Mouse (Mus musculus) kidney, embryonic 14.5 days (tissue): ENCODE measurements around the gene Gpr150. TPM values are rescaled to one million over a fixed set of nuclear protein-coding genes. Genes with fewer than 3 reads are reported as not detected.

Experiments
- ATAC-seq: fragments of 200-750 bp; cut with Nextera tagmentation; 2 replicates; pipeline ENCODE4 v1.8.0; 2017; ENCODE audit warnings: moderate number of reproducible peaks, mild to moderate bottlenecking, moderate TSS enrichment, moderate library complexity; ENCODE audit not compliant: low FRiP score, low TSS enrichment
- H3K27ac ChIP-seq: fragments of 300-500 bp; sonication (generic); 2 replicates; pipeline ENCODE4 v1.5.1; 2014; ENCODE audit warnings: low read depth, mild to moderate bottlenecking, low read length, moderate library complexity, mixed read lengths
- H3K27me3 ChIP-seq: fragments of 300-500 bp; sonication (generic); 2 replicates; pipeline ENCODE4 v1.6.1; 2014; ENCODE audit warnings: mild to moderate bottlenecking, low read length; ENCODE audit not compliant: control insufficient read depth, insufficient read depth
- H3K36me3 ChIP-seq: fragments of 300-500 bp; sonication (generic); 2 replicates; pipeline ENCODE4 v1.6.1; 2014; ENCODE audit warnings: low read length, mixed read lengths; ENCODE audit not compliant: control insufficient read depth, insufficient read depth
- H3K4me1 ChIP-seq: fragments of 300-500 bp; sonication (generic); 2 replicates; pipeline ENCODE4 v1.6.1; 2014; ENCODE audit warnings: low read length, mixed read lengths; ENCODE audit not compliant: control insufficient read depth, insufficient read depth
- H3K4me2 ChIP-seq: fragments of 300-500 bp; sonication (generic); replicated peaks from 2 replicates; pipeline ENCODE4 v1.6.1; 2014; ENCODE audit warnings: low read depth, mild to moderate bottlenecking, low read length
- H3K4me3 ChIP-seq: fragments of 300-500 bp; sonication (generic); 2 replicates; pipeline ENCODE4 v1.5.1; 2014; ENCODE audit warnings: mild to moderate bottlenecking, low read length
- H3K9ac ChIP-seq: fragments of 300-500 bp; sonication (generic); 2 replicates; pipeline ENCODE4 v1.6.1; 2014; ENCODE audit warnings: low read depth, mild to moderate bottlenecking, low read length, moderate library complexity
- H3K9me3 ChIP-seq: fragments of 300-500 bp; sonication (generic); 2 replicates; pipeline ENCODE4 v1.6.1; 2016; ENCODE audit warnings: low read length; ENCODE audit not compliant: control insufficient read depth
- WGBS: fragments of 180-500 bp; shearing (Covaris S2); extraction: QIAGEN DNeasy Blood & Tissue Kit; methylation state at CpG from one replicate; pipeline ENCODE4 v1.1.7; 2014; 5-methylcytosine and 5-hydroxymethylcytosine counted together
- polyA plus RNA-seq: library from polyadenylated mRNA; unstranded; fragments of >200 nt; fragmentation: Nextera tagmentation; extraction: Ambion mirVana; gene quantifications from 2 replicates; pipeline ENCODE4 v1.2.1, GENCODE M21; 2014

Gpr150 gene
- 0.11 and 0.19 TPM in 2 replicates for polyA plus RNA-seq

DNA sequence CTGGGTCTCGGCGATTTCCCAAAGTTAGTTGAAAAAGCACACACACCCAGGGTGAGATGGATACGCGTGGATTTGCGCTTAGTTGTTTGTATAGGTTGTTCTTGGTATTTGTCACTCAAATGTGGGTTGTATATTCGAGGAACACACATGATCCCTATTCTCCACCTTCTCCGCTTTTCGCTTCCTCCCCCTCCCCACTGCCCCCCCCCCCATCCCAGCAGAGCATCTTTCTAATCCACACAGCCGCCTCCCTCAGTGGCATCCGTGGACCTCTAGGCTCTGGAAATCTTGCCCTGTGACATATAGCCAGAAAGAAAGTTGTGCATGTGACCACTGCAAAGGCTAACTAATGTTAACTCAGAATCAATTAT lies at the start of gene Gpr150:
TSS of gene Gpr150 (minus strand) at position 101 of the 371 bp plus-strand sequence.
- 13% methylated on average over 10 of the region's 10 CpGs for WGBS

DNA sequence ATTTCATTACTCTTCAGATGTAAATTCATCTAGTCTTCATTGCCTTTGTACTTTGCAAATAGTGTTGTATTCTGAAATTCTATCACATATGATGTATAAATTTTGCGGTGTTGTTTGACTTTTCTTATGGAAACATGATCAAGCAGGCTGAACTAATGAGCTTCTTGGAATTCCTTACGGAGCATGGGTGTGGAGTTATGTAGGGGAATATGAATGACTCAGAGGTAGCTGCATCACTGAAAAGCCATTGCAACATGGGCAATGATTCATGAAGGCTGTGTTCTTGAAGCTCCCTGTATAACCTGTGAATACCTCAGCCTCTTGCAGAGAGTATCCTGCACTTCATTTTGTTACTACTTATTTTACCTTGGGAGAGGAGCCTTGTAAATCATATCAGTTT lies 45.2 kb upstream of the Gpr150 start:
- Histone ChIP-seq H3K9ac (no peak overlapping the region), H3K36me3 (peaks cover 5% of the 10 kb centered on the region; the same call in 1 of the 2 replicates), H3K27me3 (no peaks in the 10 kb centered on the region), H3K4me3 (no peak overlapping the region), H3K4me2 (no peak overlapping the region), H3K9me3 (no peaks in the 10 kb centered on the region), H3K27ac (no peak overlapping the region), H3K4me1 (peaks cover 3% of the 10 kb centered on the region; the same call in 1 of the 2 replicates)
- no peak for ATAC-seq
- WGBS = 84% methylated on average over 2 of the region's 2 CpGs

More for the DNA sequence above, at the start of gene Gpr150:
- Histone ChIP-seq H3K4me3 (peak within 1 kb of the TSS; percentile 52), H3K27ac (no peak within 1 kb of the TSS), H3K27me3 (peaks cover 33% of the 10 kb centered on the region), H3K4me1 (peaks cover 13% of the 10 kb centered on the region), H3K4me2 (peak within 1 kb of the TSS; percentile 95), H3K36me3 (no peaks in the 10 kb centered on the region), H3K9ac (peak within 1 kb of the TSS; percentile 48; the same call in 1 of the 2 replicates), H3K9me3 (no peaks in the 10 kb centered on the region)
- no peak for ATAC-seq

GRCm38 (mm10) chr13:76098493-76099303 lies 41.9 kb upstream of the Gpr150 start, which contains the start of the genes Arsk and Ttc37:
TSS of gene Arsk (minus strand) at chr13:76098660.
TSS of gene Ttc37 (plus strand) at chr13:76098734.
- Histone ChIP-seq H3K36me3 (no peaks in the 10 kb centered on the region), H3K4me2 (peak within 1 kb of the TSS; percentile 56), H3K4me1 (peaks cover 3% of the 10 kb centered on the region; the same call in 1 of the 2 replicates), H3K27me3 (no peaks in the 10 kb centered on the region), H3K4me3 (peak within 1 kb of the TSS; percentile 67), H3K27ac (peak within 1 kb of the TSS; percentile 78), H3K9me3 (no peaks in the 10 kb centered on the region), H3K9ac (peak within 1 kb of the TSS; percentile 67)
- ATAC-seq = peak; percentile 97
- under 1% methylated on average over 34 of the region's 34 CpGs for WGBS

- Histone ChIP-seq H3K27me3 (no peaks in the 10 kb centered on the region), H3K36me3 (no peaks in the 10 kb centered on the region), H3K9ac (peak overlapping the region; percentile 57), H3K27ac (peak overlapping the region; percentile 78), H3K4me3 (peak overlapping the region; percentile 67), H3K9me3 (no peaks in the 10 kb centered on the region), H3K4me1 (peaks cover 3% of the 10 kb centered on the region; the same call in 1 of the 2 replicates), H3K4me2 (peak overlapping the region; percentile 44)
- WGBS = 3% methylated on average over 16 of the region's 16 CpGs
- ATAC-seq = peak; percentile 81
Measured at GRCm38 (mm10) chr13:76098116-76098492, 41.3 kb upstream of the Gpr150 start.

GRCm38 (mm10) chr13:76074323-76074722 lies 17.5 kb upstream of the Gpr150 start:
- WGBS = 72% methylated on average over 1 of the region's 1 CpGs
- H3K4me3 ChIP-seq = no peak overlapping the region
- H3K9me3 ChIP-seq = no peaks in the 10 kb centered on the region

GRCm38 (mm10) chr13:76064363-76064945 lies 7.7 kb upstream of the Gpr150 start:
- ATAC-seq = peak; percentile 66
- no peak overlapping the region for H3K4me3 ChIP-seq
- peaks cover 5% of the 10 kb centered on the region; the same call in 1 of the 2 replicates for H3K36me3 ChIP-seq
- 76% methylated on average over 13 of the region's 13 CpGs for WGBS
- H3K9me3 ChIP-seq = no peaks in the 10 kb centered on the region
- no peak overlapping the region for H3K4me2 ChIP-seq
- H3K27ac ChIP-seq = no peak overlapping the region
- no peaks in the 10 kb centered on the region for H3K27me3 ChIP-seq
- no peak overlapping the region for H3K9ac ChIP-seq
- no peaks in the 10 kb centered on the region for H3K4me1 ChIP-seq

More at GRCm38 (mm10) chr13:76074323-76074722, 17.5 kb upstream of the Gpr150 start:
- Histone ChIP-seq H3K4me1 (no peaks in the 10 kb centered on the region), H3K27ac (no peak overlapping the region), H3K9ac (no peak overlapping the region), H3K27me3 (no peaks in the 10 kb centered on the region), H3K4me2 (no peak overlapping the region), H3K36me3 (no peaks in the 10 kb centered on the region; the same call in 1 of the 2 replicates)
- no peak for ATAC-seq

DNA sequence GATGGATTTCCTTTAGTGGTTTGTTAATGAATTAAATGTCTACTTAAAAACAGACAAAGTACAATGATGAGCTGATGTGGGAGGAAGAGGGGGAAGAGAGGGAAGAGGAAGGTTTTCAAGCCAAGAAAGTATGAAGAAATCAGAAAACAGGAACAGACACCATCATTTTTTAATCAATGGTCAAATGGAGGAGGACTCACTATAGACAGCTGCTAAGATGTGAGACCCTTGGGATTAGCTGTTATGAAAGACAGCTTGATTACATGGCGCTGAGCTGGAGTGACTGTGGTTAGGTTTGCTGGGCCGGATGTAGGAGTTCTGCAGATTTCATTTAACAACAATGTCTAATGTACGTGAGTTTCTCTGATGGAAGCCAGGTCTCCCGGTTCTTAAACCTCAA lies 6.8 kb upstream of the Gpr150 start:
- Histone ChIP-seq H3K27ac (no peak overlapping the region), H3K36me3 (peaks cover 5% of the 10 kb centered on the region; the same call in 1 of the 2 replicates), H3K4me2 (no peak overlapping the region), H3K4me3 (no peak overlapping the region), H3K4me1 (no peaks in the 10 kb centered on the region), H3K27me3 (no peaks in the 10 kb centered on the region), H3K9ac (no peak overlapping the region), H3K9me3 (no peaks in the 10 kb centered on the region)
- WGBS = 64% methylated on average over 4 of the region's 4 CpGs
- no peak for ATAC-seq

- no peaks in the 10 kb centered on the region for H3K9me3 ChIP-seq
- no peak overlapping the region for H3K4me2 ChIP-seq
- H3K27ac ChIP-seq = no peak overlapping the region
- peaks cover 5% of the 10 kb centered on the region; the same call in 1 of the 2 replicates for H3K27me3 ChIP-seq
- peaks cover 5% of the 10 kb centered on the region; the same call in 1 of the 2 replicates for H3K36me3 ChIP-seq
- no peak for ATAC-seq
- WGBS = 88% methylated on average over 3 of the region's 3 CpGs
- H3K4me3 ChIP-seq = no peak overlapping the region
- H3K9ac ChIP-seq = no peak overlapping the region
- no peaks in the 10 kb centered on the region for H3K4me1 ChIP-seq
Measured at GRCm38 (mm10) chr13:76062569-76062968, 5.8 kb upstream of the Gpr150 start.
